Mouse (Mus musculus) forebrain, embryonic 12.5 days (tissue): ENCODE data around the gene Arhgap29. TPM values are rescaled to one million over a fixed set of nuclear protein-coding genes. Genes with fewer than 3 reads are reported as not detected.

Source experiments
- ATAC-seq: fragments of 200-750 bp; cut with Nextera tagmentation; 2 replicates; pipeline ENCODE4 v1.8.0; 2017; ENCODE audit warnings: moderate TSS enrichment; ENCODE audit not compliant: low FRiP score
- H3K27ac ChIP-seq: fragments of 300-500 bp; sonication (generic); 2 replicates; pipeline ENCODE4 v1.5.1; 2016; ENCODE audit warnings: mild to moderate bottlenecking
- H3K27me3 ChIP-seq: fragments of 300-500 bp; sonication (generic); 2 replicates; pipeline ENCODE4 v1.6.1; 2016; ENCODE audit warnings: mild to moderate bottlenecking
- H3K36me3 ChIP-seq: fragments of 300-500 bp; sonication (generic); replicated peaks from 2 replicates; pipeline ENCODE4 v1.6.1; 2016; ENCODE audit warnings: mild to moderate bottlenecking
- H3K4me1 ChIP-seq: fragments of 300-500 bp; sonication (generic); 2 replicates; pipeline ENCODE4 v1.6.1; 2016
- H3K4me2 ChIP-seq: fragments of 300-500 bp; sonication (generic); 2 replicates; pipeline ENCODE4 v1.6.1; 2016; ENCODE audit warnings: mild to moderate bottlenecking, moderate library complexity
- H3K4me3 ChIP-seq: fragments of 300-500 bp; sonication (generic); replicated peaks from 2 replicates; pipeline ENCODE4 v1.5.1; 2016; ENCODE audit warnings: mild to moderate bottlenecking
- H3K9ac ChIP-seq: fragments of 300-500 bp; sonication (generic); 2 replicates; pipeline ENCODE4 v1.6.1; 2016; ENCODE audit warnings: mild to moderate bottlenecking
- H3K9me3 ChIP-seq: fragments of 300-500 bp; sonication (generic); 2 replicates; pipeline ENCODE4 v1.6.1; 2016
- WGBS: fragments of 180-500 bp; shearing (Covaris S2); methylation state at CpG from one replicate; pipeline ENCODE4 v1.1.7; 2016; 5-methylcytosine and 5-hydroxymethylcytosine counted together
- polyA plus RNA-seq: library from polyadenylated mRNA; unstranded; fragments of >200 nt; fragmentation: Nextera tagmentation; extraction: Ambion mirVana; gene quantifications from 2 replicates; pipeline ENCODE4 v1.2.1, GENCODE M21; 2016

The Arhgap29 gene
- polyA plus RNA-seq: 21.1 and 25.1 TPM in 2 replicates

DNA sequence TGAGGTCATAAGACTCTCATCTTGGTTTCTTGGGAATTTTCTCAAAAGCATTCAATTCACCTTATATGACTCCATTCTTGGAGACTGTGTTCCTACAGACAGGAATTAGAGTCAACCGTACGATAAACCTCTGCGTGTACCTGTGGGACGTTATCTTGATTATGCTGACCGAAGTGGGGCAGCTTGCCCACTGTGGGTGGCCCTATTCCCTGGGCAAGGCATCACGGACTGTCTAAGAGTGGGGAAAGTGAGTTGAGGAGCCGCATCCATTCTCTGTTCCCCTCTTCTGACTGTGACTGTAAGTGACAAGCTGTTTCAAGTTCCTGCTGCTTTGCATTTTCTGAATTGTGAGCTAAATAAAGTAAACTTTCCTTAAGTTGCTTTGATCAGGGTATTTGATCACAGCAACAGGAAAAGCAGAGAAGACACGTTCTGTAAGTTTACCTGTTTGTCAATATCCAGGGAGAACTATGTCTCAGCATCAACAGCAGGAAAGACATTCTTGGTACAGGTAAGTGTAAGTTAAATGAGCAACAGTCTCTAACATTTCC lies at the start of gene Arhgap29:
Gene Arhgap29 (plus strand): TSS at position 501 of the 551 bp plus-strand sequence.
- ATAC-seq: no peak
- H3K4me1 ChIP-seq: peaks cover 11% of the 10 kb centered on the region
- H3K36me3 ChIP-seq: no peaks in the 10 kb centered on the region
- peak within 1 kb of the TSS; percentile 47 for H3K9ac ChIP-seq
- peaks cover 34% of the 10 kb centered on the region for H3K27me3 ChIP-seq
- WGBS: 90% methylated on average over 8 of the region's 8 CpGs
- H3K4me3 ChIP-seq: peak within 1 kb of the TSS; percentile 60
- H3K27ac ChIP-seq: no peak within 1 kb of the TSS
- peak within 1 kb of the TSS; percentile 87 for H3K4me2 ChIP-seq
- H3K9me3 ChIP-seq: no peaks in the 10 kb centered on the region

DNA sequence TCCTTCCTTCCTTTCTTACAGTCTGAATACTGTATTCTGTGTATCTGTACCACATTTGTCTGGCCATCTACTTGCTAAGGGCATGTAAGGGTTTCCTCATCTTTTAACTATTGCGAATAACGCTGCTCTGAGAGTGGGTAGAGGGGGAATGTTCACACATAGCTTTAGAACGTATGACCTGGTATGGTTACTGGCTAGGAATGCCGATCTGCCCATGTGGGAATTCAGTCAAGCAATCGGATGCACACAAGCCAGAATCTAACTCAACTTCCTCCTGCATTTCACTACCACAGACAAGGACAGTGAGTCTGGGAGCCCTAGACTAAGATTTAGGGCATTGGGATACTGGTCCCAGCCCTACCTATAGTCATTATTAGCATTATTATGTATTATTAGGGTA lies 49.6 kb upstream of the Arhgap29 start:
- no peaks in the 10 kb centered on the region for H3K4me1 ChIP-seq
- H3K36me3 ChIP-seq: no peaks in the 10 kb centered on the region
- no peak overlapping the region for H3K4me2 ChIP-seq
- no peaks in the 10 kb centered on the region; the same call in 1 of the 2 replicates for H3K27me3 ChIP-seq
- no peak overlapping the region for H3K27ac ChIP-seq
- WGBS: 85% methylated on average over 5 of the region's 5 CpGs
- no peak overlapping the region for H3K4me3 ChIP-seq
- no peak for ATAC-seq
- H3K9ac ChIP-seq: no peak overlapping the region
- no peaks in the 10 kb centered on the region for H3K9me3 ChIP-seq

DNA sequence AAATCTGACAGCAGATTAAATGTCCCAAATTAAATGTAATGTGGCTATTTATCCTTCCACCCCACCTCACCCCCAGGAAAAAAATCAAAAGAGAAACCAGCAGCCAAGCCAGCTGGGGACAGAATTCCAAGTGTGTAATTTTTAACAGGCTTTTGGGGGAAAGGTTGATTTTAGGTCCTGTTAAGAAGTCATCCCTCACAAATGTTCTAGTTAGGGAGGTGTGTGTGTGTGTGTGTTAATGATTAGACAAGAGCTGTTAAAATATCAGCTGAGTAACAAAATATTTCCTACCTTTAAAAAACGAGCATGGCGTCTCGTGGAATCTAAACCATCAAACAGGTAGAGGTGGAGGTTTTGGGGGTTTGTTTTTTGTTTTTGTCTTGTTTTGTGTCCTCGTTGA lies 49.1 kb upstream of the Arhgap29 start:
- H3K4me2 ChIP-seq: no peak overlapping the region
- no peak overlapping the region for H3K27ac ChIP-seq
- 72% methylated on average over 4 of the region's 4 CpGs for WGBS
- H3K4me1 ChIP-seq: no peaks in the 10 kb centered on the region
- H3K9me3 ChIP-seq: no peaks in the 10 kb centered on the region
- H3K9ac ChIP-seq: no peak overlapping the region
- H3K36me3 ChIP-seq: no peaks in the 10 kb centered on the region
- no peak for ATAC-seq
- H3K4me3 ChIP-seq: no peak overlapping the region
- no peaks in the 10 kb centered on the region; the same call in 1 of the 2 replicates for H3K27me3 ChIP-seq

DNA sequence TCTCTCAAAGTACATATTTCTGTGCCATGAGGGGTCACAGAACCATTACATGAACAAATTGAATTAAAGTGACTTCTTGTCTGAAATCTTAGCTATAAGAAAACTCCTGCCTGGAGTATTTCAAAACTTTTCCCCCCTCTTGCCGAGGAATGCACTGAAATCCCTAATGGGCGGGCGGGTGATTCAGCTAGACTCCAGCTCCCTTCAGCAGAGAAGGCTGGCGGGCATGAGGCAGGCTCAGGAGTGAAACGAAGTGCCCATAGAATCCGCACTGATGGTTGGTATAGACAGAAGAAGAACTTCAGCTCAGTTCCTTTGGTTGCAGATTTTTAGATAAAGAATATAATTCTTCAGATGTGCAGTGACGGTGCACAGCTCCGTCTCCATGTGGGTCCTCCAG lies 48.6 kb upstream of the Arhgap29 start:
- H3K27me3 ChIP-seq: no peaks in the 10 kb centered on the region; the same call in 1 of the 2 replicates
- no peaks in the 10 kb centered on the region for H3K4me1 ChIP-seq
- 69% methylated on average over 8 of the region's 8 CpGs for WGBS
- no peaks in the 10 kb centered on the region for H3K9me3 ChIP-seq
- H3K36me3 ChIP-seq: no peaks in the 10 kb centered on the region
- ATAC-seq: no peak
- no peak overlapping the region for H3K4me2 ChIP-seq
- H3K9ac ChIP-seq: no peak overlapping the region
- no peak overlapping the region for H3K4me3 ChIP-seq
- H3K27ac ChIP-seq: no peak overlapping the region

DNA sequence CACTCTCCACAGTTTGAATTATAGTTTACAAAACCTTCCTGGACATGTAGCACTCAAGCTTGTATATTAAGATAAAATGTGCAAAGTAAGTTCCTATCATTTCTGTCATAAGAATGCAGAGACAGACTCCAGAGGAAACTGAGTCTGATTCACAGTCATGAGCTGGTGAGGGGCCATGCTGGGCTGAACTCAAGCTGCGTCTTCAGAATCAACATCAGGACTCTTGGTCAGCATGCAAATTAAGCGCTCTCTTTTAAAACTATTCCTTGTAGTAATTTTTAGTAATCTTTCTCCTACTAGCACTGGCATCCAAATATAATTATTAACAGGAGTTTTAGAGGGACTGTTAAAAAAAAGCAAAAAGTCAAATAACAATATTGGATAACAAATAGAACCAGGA lies 47.9 kb upstream of the Arhgap29 start:
- Histone ChIP-seq H3K27ac (no peak overlapping the region), H3K9me3 (no peaks in the 10 kb centered on the region), H3K4me2 (no peak overlapping the region), H3K27me3 (no peaks in the 10 kb centered on the region; the same call in 1 of the 2 replicates), H3K36me3 (no peaks in the 10 kb centered on the region), H3K4me1 (no peaks in the 10 kb centered on the region), H3K9ac (no peak overlapping the region), H3K4me3 (no peak overlapping the region)
- 83% methylated on average over 2 of the region's 2 CpGs for WGBS
- no peak for ATAC-seq

DNA sequence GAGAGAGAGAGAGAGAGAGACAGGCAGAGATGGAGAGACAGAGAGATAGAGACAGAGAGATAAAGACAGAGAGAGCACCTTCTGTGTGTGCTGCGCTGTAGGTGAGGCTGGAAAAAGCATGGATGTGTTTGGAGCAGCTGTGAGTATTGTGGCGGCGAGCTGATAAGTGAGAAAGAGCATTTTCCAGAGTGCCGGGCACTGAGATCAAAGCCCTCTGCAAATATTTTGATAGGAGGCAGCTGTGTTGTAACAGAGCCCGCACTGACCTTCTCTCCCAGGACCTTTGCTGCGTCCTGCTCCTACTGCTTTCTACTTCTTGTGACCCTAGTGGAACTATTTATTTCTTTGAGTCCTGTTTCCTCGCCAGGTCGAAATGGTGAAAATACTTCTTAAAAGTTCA lies 45.7 kb upstream of the Arhgap29 start:
- WGBS: 61% methylated on average over 8 of the region's 8 CpGs
- no peak overlapping the region for H3K9ac ChIP-seq
- no peak overlapping the region for H3K4me2 ChIP-seq
- no peak for ATAC-seq
- H3K9me3 ChIP-seq: no peaks in the 10 kb centered on the region
- no peak overlapping the region for H3K27ac ChIP-seq
- no peaks in the 10 kb centered on the region; the same call in 1 of the 2 replicates for H3K27me3 ChIP-seq
- no peaks in the 10 kb centered on the region for H3K4me1 ChIP-seq
- H3K4me3 ChIP-seq: no peak overlapping the region
- H3K36me3 ChIP-seq: no peaks in the 10 kb centered on the region

DNA sequence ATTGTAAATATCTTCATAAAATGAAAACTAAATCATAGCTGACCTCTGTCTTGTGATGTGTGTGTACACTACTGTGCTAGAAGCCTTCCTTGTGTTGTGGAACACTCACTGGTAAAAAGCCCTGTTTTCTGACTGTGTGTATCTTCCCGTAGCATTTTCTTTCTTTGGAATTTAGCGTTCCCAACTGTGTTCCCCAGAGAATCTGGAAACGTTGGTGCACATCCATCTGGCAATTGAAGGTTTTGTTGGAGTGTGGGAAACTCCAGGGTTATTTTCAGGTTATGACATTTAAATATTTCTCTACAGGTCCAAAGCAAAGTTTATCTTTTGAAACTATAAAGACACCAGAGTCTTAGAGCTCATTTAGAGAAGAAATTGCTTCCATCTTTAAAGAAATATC lies 43.2 kb upstream of the Arhgap29 start:
- no peaks in the 10 kb centered on the region for H3K36me3 ChIP-seq
- H3K4me3 ChIP-seq: no peak overlapping the region
- ATAC-seq: no peak
- H3K9ac ChIP-seq: no peak overlapping the region
- no peaks in the 10 kb centered on the region for H3K9me3 ChIP-seq
- H3K4me2 ChIP-seq: no peak overlapping the region
- 80% methylated on average over 3 of the region's 3 CpGs for WGBS
- no peak overlapping the region for H3K27ac ChIP-seq
- H3K4me1 ChIP-seq: no peaks in the 10 kb centered on the region
- no peaks in the 10 kb centered on the region; the same call in 1 of the 2 replicates for H3K27me3 ChIP-seq

DNA sequence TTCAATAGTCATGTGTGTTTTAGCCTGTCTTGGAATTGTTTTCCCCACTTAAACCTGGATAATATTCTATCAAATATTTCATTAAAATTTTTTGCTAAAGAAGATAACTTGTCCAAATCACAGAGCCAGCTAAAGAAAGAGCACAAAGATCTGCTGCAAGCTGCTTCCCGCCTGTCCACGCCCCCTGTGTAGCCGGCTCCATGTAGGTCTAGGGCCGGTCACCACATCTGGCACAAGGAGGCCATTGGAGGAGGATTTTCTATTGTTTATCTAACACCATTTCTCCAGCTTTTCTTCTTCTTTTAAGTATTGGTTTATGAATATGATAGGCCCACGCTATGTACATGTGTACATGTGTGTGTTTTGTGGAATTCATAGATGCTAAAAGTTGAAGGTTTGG lies 38.9 kb upstream of the Arhgap29 start:
- Histone ChIP-seq H3K4me1 (no peaks in the 10 kb centered on the region), H3K9ac (no peak overlapping the region), H3K27ac (no peak overlapping the region), H3K9me3 (no peaks in the 10 kb centered on the region), H3K27me3 (no peaks in the 10 kb centered on the region), H3K4me3 (no peak overlapping the region), H3K4me2 (no peak overlapping the region), H3K36me3 (no peaks in the 10 kb centered on the region)
- no peak for ATAC-seq
- 94% methylated on average over 5 of the region's 5 CpGs for WGBS

DNA sequence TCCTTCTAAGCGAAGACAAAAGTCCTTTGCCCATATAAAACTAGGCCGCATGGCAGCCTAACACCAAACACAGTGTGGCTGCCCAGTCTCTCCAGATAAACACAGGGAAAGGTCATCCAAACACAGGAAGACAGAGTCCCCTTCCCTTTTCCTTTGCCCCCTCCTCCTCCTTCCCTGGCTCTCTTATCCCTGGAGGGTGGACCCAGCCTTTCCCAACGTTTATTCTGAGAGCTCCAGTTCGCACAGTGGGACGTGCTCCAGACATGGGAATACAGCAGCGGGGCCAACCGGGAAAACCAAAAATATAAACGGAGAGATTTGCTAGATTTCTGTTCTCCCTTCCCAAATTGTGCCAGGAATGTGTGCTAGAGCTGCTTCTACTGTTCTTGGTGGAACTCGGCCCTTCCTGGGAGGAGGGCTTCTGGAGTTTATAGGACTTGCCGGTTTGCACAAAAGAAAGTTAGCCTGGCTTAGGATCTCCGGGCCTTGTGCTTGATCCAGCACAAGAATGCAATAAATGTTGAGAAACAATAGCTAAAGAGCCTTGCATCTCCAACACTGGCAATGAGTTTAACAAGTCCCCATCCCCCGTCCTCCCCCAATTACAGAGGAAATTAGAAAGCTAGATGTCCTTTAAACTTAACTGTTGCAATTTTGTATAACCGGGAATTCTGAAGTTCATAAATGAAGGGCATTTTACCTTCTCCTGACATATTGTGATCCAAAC lies 37.7 kb upstream of the Arhgap29 start:
- no peak overlapping the region for H3K9ac ChIP-seq
- H3K27ac ChIP-seq: peak overlapping the region; percentile 42; the same call in 1 of the 2 replicates
- no peaks in the 10 kb centered on the region for H3K9me3 ChIP-seq
- H3K4me2 ChIP-seq: no peak overlapping the region
- WGBS: 62% methylated on average over 13 of the region's 13 CpGs
- H3K4me1 ChIP-seq: no peaks in the 10 kb centered on the region
- no peaks in the 10 kb centered on the region for H3K27me3 ChIP-seq
- no peak overlapping the region for H3K4me3 ChIP-seq
- ATAC-seq: no peak
- no peaks in the 10 kb centered on the region for H3K36me3 ChIP-seq

DNA sequence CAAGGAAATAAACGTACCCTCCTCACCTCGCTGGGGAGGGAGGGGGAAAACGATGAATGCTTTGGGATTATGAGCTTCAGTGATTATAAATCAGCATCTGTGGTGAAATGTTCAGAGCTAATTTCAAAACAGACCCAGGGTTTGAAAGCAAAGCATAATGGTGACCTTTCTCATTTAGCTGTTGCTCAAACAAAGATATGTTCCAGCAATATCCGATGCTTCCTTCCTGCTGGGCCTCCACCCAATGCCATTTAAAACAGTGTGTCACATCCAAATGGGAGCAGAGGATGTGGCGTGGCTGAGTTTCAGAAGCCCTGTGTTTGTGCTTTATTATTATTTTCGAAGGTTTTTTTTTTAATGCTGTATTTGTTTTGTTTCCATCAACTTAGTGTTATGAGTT lies 37.1 kb upstream of the Arhgap29 start:
- H3K4me1 ChIP-seq: no peaks in the 10 kb centered on the region
- no peaks in the 10 kb centered on the region for H3K9me3 ChIP-seq
- no peaks in the 10 kb centered on the region for H3K36me3 ChIP-seq
- 69% methylated on average over 6 of the region's 6 CpGs for WGBS
- ATAC-seq: no peak
- no peaks in the 10 kb centered on the region for H3K27me3 ChIP-seq
- no peak overlapping the region for H3K4me2 ChIP-seq
- peak overlapping the region; percentile 42; the same call in 1 of the 2 replicates for H3K27ac ChIP-seq
- H3K4me3 ChIP-seq: no peak overlapping the region
- H3K9ac ChIP-seq: no peak overlapping the region

DNA sequence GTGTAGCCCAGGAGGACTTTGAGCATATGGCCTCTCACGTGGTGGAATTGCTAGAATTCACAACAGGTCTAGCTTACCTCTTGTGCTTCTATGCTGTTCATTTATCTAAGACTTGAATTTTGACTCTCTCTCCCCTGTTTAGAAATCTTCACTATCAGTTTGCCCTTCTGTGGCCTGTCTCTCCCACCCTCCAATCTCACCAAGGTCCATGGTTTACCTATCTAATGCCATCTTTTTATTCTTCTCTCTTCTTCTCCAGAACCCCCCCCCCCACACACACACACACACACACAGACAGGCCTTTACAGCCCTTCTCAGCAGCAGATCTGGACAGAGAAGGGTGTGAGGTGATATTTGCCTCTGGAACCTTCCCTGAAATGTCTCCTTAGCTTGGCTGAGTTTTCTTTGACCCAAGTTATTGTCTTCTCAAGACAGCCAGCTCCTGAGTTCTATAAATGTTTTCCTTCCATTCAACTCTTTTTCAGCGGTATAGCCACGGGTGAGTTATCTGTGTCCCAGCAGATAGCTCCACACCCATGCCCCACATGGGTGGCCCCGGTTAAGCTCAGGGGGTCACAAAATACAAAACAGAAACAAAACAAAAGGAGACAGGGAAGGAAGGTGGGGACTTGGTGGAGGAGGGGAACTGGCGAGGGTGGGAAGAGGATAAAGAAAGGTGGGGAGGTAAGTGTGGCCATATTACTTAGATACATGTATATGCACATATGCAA lies 35.4 kb upstream of the Arhgap29 start:
- no peak for ATAC-seq
- Histone ChIP-seq H3K27ac (no peak overlapping the region), H3K9me3 (no peaks in the 10 kb centered on the region), H3K36me3 (no peaks in the 10 kb centered on the region), H3K9ac (no peak overlapping the region), H3K4me1 (no peaks in the 10 kb centered on the region), H3K27me3 (no peaks in the 10 kb centered on the region), H3K4me3 (no peak overlapping the region), H3K4me2 (no peak overlapping the region)
- WGBS: 80% methylated on average over 5 of the region's 5 CpGs

DNA sequence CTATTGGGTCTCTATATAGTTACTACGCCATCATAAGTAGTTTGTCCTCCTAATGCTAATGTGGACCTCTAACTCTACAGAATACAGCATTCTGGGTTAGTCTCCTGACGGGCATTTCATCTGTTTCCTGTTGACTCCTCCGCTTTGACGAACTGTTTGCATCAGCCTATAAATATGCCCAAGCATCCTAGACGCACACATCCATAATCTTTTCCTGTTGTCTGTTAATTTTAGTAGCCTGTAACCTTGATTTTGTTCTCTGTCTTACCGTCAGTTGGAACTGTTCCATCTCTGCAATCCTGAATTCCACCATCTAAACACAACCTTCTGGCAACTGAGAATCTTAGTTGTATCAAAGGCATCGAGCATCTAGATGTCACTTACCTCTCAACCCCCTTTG lies 34.7 kb upstream of the Arhgap29 start:
- Histone ChIP-seq H3K4me2 (no peak overlapping the region), H3K9me3 (no peaks in the 10 kb centered on the region), H3K9ac (no peak overlapping the region), H3K27ac (no peak overlapping the region), H3K36me3 (no peaks in the 10 kb centered on the region), H3K27me3 (no peaks in the 10 kb centered on the region), H3K4me3 (no peak overlapping the region), H3K4me1 (no peaks in the 10 kb centered on the region)
- ATAC-seq: no peak
- 93% methylated on average over 7 of the region's 7 CpGs for WGBS
